Mouse (Mus musculus) ES-E14 (cell line): ENCODE results near the gene 4930579G24Rik.

Source experiments
- CHD2 ChIP-seq: IDR thresholded peaks from 2 replicates; pipeline ENCODE4 v1.6.1; 2014; ENCODE audit warnings: mild to moderate bottlenecking, low read depth, low read length, inconsistent platforms
- HCFC1 ChIP-seq: IDR thresholded peaks from 2 replicates; pipeline ENCODE4 v1.6.1; 2012; ENCODE audit warnings: low read length, inconsistent platforms, borderline replicate concordance; ENCODE audit not compliant: insufficient read depth
- MAFK ChIP-seq: IDR thresholded peaks from 2 replicates; pipeline ENCODE4 v1.6.1; 2014; ENCODE audit warnings: mild to moderate bottlenecking, low read depth, low read length, inconsistent platforms; ENCODE audit not compliant: insufficient read depth
- ZNF384 ChIP-seq: IDR thresholded peaks from 2 replicates; pipeline ENCODE4 v1.6.1; 2012; ENCODE audit warnings: low read depth, low read length, inconsistent platforms

DNA sequence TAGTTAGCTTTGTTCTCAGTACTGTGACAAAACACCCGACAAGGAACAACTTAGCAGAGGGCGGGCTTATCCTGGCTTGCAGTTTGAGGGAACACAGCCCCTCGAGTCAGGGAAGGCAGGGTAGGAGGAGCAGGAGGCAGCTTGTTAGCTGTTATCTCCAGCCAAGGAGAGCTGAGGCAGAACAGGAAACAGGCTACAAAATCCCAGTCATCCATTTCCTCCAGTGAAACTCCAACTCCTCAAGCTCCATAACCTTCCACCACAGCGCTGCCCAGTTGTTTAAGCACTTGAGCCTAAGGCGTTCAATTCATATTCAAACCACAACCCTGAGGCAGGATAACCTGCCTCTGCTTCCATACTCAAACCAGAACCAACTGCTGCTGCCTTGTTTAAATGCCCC, 45.8 kb downstream of the 4930579G24Rik start:
- no peak for TF ChIP-seq MAFK
- no peak for TF ChIP-seq CHD2
- TF ChIP-seq HCFC1: no peak
- TF ChIP-seq ZNF384: no peak
